Mouse (Mus musculus): Measurements from ENCODE around the gene Gm14327.
"Not testable (repeated sequence)": the region's sequence is repeated elsewhere in the genome, so short reads cannot be mapped to it uniquely, and the experiment has no call there.

The Gm14327 gene

DNA sequence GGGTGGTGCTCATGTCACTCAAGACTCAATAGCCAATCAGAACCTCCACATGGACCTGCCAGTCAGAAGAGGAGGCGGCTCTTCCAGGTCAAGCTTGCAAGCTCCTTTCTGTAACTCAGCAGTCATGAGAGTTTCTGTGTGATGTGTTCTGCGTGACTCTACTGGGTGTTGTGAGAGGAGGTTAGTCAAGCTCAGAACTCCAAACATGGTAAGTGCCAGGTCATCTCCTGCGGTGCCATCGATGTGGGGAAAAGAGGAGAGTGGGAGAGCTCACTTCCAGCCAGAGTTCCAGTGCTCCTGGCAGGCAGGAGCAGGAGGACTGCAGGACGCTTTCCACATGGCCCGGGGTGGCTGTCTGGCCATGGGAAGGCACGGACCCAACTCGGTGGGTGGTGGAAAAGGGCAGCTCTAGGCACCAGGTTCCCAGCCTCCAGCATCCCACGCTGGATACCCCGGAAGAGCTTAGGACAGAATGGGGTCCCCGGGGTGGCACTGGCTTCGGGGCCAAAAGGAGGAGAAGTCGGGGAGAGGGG, at the start of gene Gm14327:
Gene Gm14327 (plus strand): TSS at position 51 of the 533 bp plus-strand sequence.
- not testable (repeated sequence) for DNase-seq (ENCODE audit: low spot score in 2 of 2)

DNA sequence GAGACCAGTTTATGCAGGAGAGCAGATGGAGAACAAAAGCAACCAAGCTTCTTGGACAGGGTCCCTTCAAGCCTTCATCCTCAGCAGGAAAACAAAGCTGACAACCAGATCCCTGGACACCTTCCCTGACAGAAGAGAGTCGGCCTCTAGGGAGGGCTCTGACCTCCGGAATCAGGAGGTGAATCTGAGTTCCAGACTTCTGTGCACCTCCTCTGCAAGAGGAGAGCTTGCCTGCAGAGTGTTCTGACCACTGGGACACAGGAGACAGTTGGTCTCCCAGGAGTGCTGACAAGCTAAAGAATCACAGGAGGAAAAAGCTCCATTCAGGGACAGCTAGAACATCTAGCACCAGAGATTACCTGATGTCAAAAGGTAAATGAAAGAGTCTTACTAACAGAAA, 34.6 kb upstream of the Gm14327 start:
- DNase-seq (ENCODE audit: low spot score in 2 of 2), result not testable (repeated sequence)

DNA sequence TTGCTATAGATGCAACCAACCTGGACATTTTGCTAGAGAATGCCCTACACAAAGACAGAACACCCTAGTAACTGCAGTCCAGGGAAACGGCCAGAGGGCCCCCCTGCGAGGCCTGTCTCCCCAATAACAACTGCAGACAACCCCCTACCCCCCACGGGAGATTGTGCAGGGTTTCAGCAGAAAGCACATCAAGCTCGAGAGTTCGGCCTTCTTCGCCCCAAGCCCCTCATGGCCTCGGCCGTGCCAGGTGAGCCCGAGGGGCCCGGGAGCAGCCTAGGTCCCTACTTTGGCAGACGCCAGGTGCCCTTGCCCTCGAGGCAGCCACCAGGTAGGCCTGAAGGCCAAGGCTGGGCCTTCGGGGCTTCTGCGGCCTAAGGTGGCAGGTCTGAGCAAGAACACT, 9.2 kb upstream of the Gm14327 start:
- DNase-seq (ENCODE audit: low spot score in 2 of 2), result not testable (repeated sequence)

DNA sequence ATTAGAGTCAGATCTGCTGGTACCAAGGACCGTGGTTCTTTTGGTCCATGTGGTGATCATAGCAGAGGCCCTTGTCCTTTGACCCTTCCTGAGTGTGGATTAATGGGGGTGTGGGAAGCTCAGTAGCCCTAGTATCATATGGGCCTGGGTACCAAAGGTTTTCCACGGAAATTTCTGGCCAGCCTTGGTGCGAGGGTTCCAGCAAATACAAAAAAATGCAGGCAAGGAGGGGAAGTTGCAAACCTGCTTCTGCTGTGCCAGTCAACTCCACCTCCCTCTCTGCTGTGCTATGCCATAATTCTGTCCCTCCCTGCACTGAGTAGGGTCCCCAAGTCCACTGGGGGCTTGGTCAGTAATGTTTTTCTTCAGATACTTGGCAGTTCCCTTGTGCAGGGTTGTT, 1.3 kb downstream of the Gm14327 start:
- not testable (repeated sequence) for DNase-seq (ENCODE audit: low spot score in 2 of 2)

DNA sequence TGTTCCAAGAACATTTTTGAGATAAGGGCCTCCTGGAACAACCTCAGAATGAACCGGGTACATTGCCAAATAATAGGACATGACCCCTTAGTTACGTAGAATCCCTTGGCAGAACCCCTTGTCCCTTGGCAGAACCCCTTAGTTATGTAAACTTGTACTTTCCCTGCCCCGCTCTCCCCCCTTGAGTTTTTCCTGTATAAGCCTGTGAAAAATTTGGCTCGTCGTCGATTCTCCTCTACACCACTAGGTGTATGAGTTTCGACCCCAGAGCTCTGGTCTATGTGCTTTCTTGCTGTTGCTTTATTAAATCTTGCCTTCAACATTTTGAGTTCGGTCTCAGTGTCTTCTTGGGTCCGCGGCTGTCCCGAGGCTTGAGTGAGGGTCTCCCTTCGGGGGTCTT, 6.4 kb downstream of the Gm14327 start:
- not testable (repeated sequence) for DNase-seq (ENCODE audit: low spot score in 2 of 2)

DNA sequence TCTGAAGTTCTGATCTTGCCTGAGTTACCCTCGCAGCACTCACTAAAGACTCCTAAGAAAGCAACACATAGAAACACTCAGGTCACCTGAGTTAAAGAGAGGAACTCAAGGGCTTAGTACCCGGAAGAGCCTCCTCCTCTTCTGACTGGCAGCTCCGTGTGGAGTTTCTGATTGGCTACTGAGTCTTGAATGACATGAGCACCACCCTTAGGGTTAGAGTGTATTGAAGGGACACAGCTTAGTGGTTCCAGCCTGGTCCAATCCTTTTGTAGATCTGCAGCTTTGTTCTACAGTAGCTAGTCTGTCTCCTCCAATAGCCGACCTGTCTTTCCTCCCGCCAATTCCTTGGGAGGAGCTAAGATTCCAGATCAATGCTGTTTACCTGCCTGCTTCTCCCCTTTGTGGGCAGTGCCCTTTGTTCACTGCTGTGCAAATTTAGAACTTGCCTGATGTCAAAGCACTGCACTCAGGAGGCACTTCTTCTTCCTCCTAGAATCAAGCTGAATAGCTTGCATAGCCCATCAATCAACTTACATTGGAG, 28.7 kb downstream of the Gm14327 start, which contains the start of gene Zfp972:
Gene Zfp972 (minus strand): TSS at position 51 of the 541 bp plus-strand sequence.
- not testable (repeated sequence) for DNase-seq (ENCODE audit: low spot score in 2 of 2)

All from frontal cortex, postnatal 10 days (tissue).